Mouse (Mus musculus): ENCODE measurements around the gene Cbx3.

GRCm38 (mm10) chr6:51467649-51468048, 2.5 kb upstream of the Cbx3 start:
- no peak for TF ChIP-seq CTCF (IDR thresholded peaks at IDR 0.05; ENCODE audit: borderline replicate concordance, control insufficient read depth, extremely low read depth, insufficient read depth, low read length, poor library complexity)
- no peak for TF ChIP-seq POLR2A (IDR thresholded peaks at IDR 0.05; ENCODE audit: control insufficient read depth, extremely low read depth, insufficient read depth, low read length, poor library complexity)

Measured in thymus, adult 2 months (tissue).